Mouse (Mus musculus) forebrain, embryonic 10.5 days (tissue): ENCODE measurements around the gene Myl12a. TPM values are rescaled to one million over a fixed set of nuclear protein-coding genes. Genes with fewer than 3 reads are reported as not detected.
A peak's percentile ranks its signal among the peaks of the same experiment; 100 is the strongest.

ENCODE experiments used
- DNase-seq: peaks from one replicate; pipeline ENCODE4 v3.0.0-alpha.2; 2017; ENCODE audit warnings: low spot score; ENCODE audit errors: extremely low spot score
- H3K27ac ChIP-seq: fragments of 300-500 bp; sonication (generic); 2 replicates; pipeline ENCODE4 v1.5.1; 2016; ENCODE audit warnings: mild to moderate bottlenecking
- H3K27me3 ChIP-seq: fragments of 300-500 bp; sonication (generic); 2 replicates; pipeline ENCODE4 v1.6.1; 2016; ENCODE audit warnings: mild to moderate bottlenecking; ENCODE audit not compliant: poor library complexity, severe bottlenecking
- H3K36me3 ChIP-seq: fragments of 300-500 bp; sonication (generic); replicated peaks from 2 replicates; pipeline ENCODE4 v1.6.1; 2016; ENCODE audit warnings: mild to moderate bottlenecking, moderate library complexity
- H3K4me1 ChIP-seq: fragments of 300-500 bp; sonication (generic); 2 replicates; pipeline ENCODE4 v1.6.1; 2016
- H3K4me3 ChIP-seq: fragments of 300-500 bp; sonication (generic); 2 replicates; pipeline ENCODE4 v1.5.1; 2016; ENCODE audit warnings: mild to moderate bottlenecking, moderate library complexity
- H3K9me3 ChIP-seq: fragments of 300-500 bp; sonication (generic); 2 replicates; pipeline ENCODE4 v1.6.1; 2016; ENCODE audit warnings: mild to moderate bottlenecking, moderate library complexity
- WGBS: fragments of 180-500 bp; shearing (Covaris S2); methylation state at CpG from one replicate; pipeline ENCODE4 v1.1.7; 2016; 5-methylcytosine and 5-hydroxymethylcytosine counted together
- polyA plus RNA-seq: library from polyadenylated mRNA; unstranded; fragments of >200 nt; fragmentation: Nextera tagmentation; extraction: Ambion mirVana; gene quantifications from 2 replicates; pipeline ENCODE4 v1.2.1, GENCODE M21; 2016

Myl12a gene
- polyA plus RNA-seq, 1 experiment from 2014 or later = 417 TPM

- Histone ChIP-seq H3K9me3 (no peaks in the 10 kb centered on the region), H3K4me3 (no peak overlapping the region), H3K36me3 (peaks cover 64% of the 10 kb centered on the region), H3K4me1 (peaks cover 59% of the 10 kb centered on the region), H3K27ac (no peak overlapping the region; the same call in 1 of the 2 replicates), H3K27me3 (no peaks in the 10 kb centered on the region)
- WGBS = 90% methylated on average over 9 of the region's 9 CpGs
- DNase-seq = no peak
These were observed 10.0 kb downstream of the Myl12a start for GRCm38 (mm10) chr17:70992662-70993061.

- peaks cover 71% of the 10 kb centered on the region for H3K36me3 ChIP-seq
- H3K4me1 ChIP-seq = peaks cover 59% of the 10 kb centered on the region
- no peak overlapping the region for H3K4me3 ChIP-seq
- no peaks in the 10 kb centered on the region for H3K9me3 ChIP-seq
- no peaks in the 10 kb centered on the region for H3K27me3 ChIP-seq
- WGBS = 86% methylated on average over 16 of the region's 16 CpGs
- no peak overlapping the region; the same call in 1 of the 2 replicates for H3K27ac ChIP-seq
- DNase-seq = no peak
These were observed 10.7 kb downstream of the Myl12a start for GRCm38 (mm10) chr17:70991706-70992625.

- peaks cover 59% of the 10 kb centered on the region for H3K4me1 ChIP-seq
- WGBS = under 1% methylated on average over 70 of the region's 70 CpGs
- H3K27ac ChIP-seq = peak overlapping the region; percentile 98
- H3K4me3 ChIP-seq = peak overlapping the region; percentile 96
- DNase-seq = peak; percentile 87
- H3K27me3 ChIP-seq = no peaks in the 10 kb centered on the region
- H3K9me3 ChIP-seq = no peaks in the 10 kb centered on the region
- H3K36me3 ChIP-seq = peaks cover 73% of the 10 kb centered on the region
These were observed 12.0 kb downstream of the Myl12a start for GRCm38 (mm10) chr17:70990403-70991303.

- Histone ChIP-seq H3K9me3 (no peaks in the 10 kb centered on the region), H3K4me3 (peak overlapping the region; percentile 96), H3K4me1 (peaks cover 59% of the 10 kb centered on the region), H3K27ac (peak overlapping the region; percentile 98), H3K27me3 (no peaks in the 10 kb centered on the region), H3K36me3 (peaks cover 71% of the 10 kb centered on the region)
- no peak for DNase-seq
- WGBS = 1% methylated on average over 24 of the region's 24 CpGs
These were observed 12.7 kb downstream of the Myl12a start for GRCm38 (mm10) chr17:70989991-70990390.

GRCm38 (mm10) chr17:70989430-70989829, 13.2 kb downstream of the Myl12a start:
- no peak for DNase-seq
- Histone ChIP-seq H3K27me3 (no peaks in the 10 kb centered on the region), H3K36me3 (peaks cover 68% of the 10 kb centered on the region), H3K9me3 (no peaks in the 10 kb centered on the region), H3K4me1 (peaks cover 54% of the 10 kb centered on the region), H3K4me3 (peak overlapping the region; percentile 96), H3K27ac (peak overlapping the region; percentile 98)
- WGBS = 58% methylated on average over 8 of the region's 8 CpGs

GRCm38 (mm10) chr17:70988337-70988767, 14.3 kb downstream of the Myl12a start:
- DNase-seq = no peak
- Histone ChIP-seq H3K4me3 (no peak overlapping the region), H3K27ac (no peak overlapping the region), H3K4me1 (peaks cover 43% of the 10 kb centered on the region), H3K9me3 (no peaks in the 10 kb centered on the region), H3K36me3 (peaks cover 62% of the 10 kb centered on the region), H3K27me3 (no peaks in the 10 kb centered on the region)
- WGBS = 94% methylated on average over 12 of the region's 12 CpGs

- Histone ChIP-seq H3K4me3 (no peak overlapping the region), H3K27me3 (no peaks in the 10 kb centered on the region), H3K4me1 (peaks cover 33% of the 10 kb centered on the region), H3K9me3 (no peaks in the 10 kb centered on the region), H3K27ac (no peak overlapping the region), H3K36me3 (peaks cover 61% of the 10 kb centered on the region)
- 96% methylated on average over 15 of the region's 15 CpGs for WGBS
- no peak for DNase-seq
These were observed 15.6 kb downstream of the Myl12a start for GRCm38 (mm10) chr17:70986831-70987660.

GRCm38 (mm10) chr17:70986355-70986740, 16.3 kb downstream of the Myl12a start:
- WGBS = 93% methylated on average over 6 of the region's 6 CpGs

GRCm38 (mm10) chr17:70985501-70986354, 16.9 kb downstream of the Myl12a start:
- Histone ChIP-seq H3K4me1 (peaks cover 21% of the 10 kb centered on the region), H3K27me3 (no peaks in the 10 kb centered on the region), H3K9me3 (no peaks in the 10 kb centered on the region), H3K36me3 (peaks cover 70% of the 10 kb centered on the region), H3K4me3 (no peak overlapping the region), H3K27ac (no peak overlapping the region)
- no peak for DNase-seq
- WGBS = 94% methylated on average over 15 of the region's 15 CpGs

More at GRCm38 (mm10) chr17:70986355-70986740, 16.3 kb downstream of the Myl12a start:
- peaks cover 27% of the 10 kb centered on the region for H3K4me1 ChIP-seq
- no peak overlapping the region for H3K4me3 ChIP-seq
- no peak overlapping the region for H3K27ac ChIP-seq
- H3K9me3 ChIP-seq = no peaks in the 10 kb centered on the region
- no peaks in the 10 kb centered on the region for H3K27me3 ChIP-seq
- no peak for DNase-seq
- H3K36me3 ChIP-seq = peaks cover 64% of the 10 kb centered on the region

GRCm38 (mm10) chr17:70979345-70980223, 23.1 kb downstream of the Myl12a start:
- Histone ChIP-seq H3K36me3 (peaks cover 71% of the 10 kb centered on the region), H3K4me1 (no peaks in the 10 kb centered on the region), H3K27ac (no peak overlapping the region), H3K9me3 (no peaks in the 10 kb centered on the region), H3K4me3 (no peak overlapping the region), H3K27me3 (no peaks in the 10 kb centered on the region)
- WGBS = 93% methylated on average over 20 of the region's 20 CpGs
- no peak for DNase-seq

- H3K27ac ChIP-seq = no peak overlapping the region
- H3K9me3 ChIP-seq = no peaks in the 10 kb centered on the region
- H3K4me1 ChIP-seq = no peaks in the 10 kb centered on the region
- no peaks in the 10 kb centered on the region for H3K27me3 ChIP-seq
- H3K36me3 ChIP-seq = peaks cover 77% of the 10 kb centered on the region
- 86% methylated on average over 6 of the region's 6 CpGs for WGBS
- no peak overlapping the region for H3K4me3 ChIP-seq
- no peak for DNase-seq
These were observed 24.9 kb downstream of the Myl12a start for GRCm38 (mm10) chr17:70977799-70978198.
